Mouse (Mus musculus) testis, postnatal 14 days (tissue): ENCODE results near the gene Nmnat2.

Source experiments
- DNase-seq: peaks from one replicate; pipeline ENCODE4 v3.0.0; 2021; ENCODE audit warnings: low spot score

Gene Nmnat2

GRCm38 (mm10) chr1:153126491-153127381 lies 171.9 kb downstream of the Nmnat2 start:
- DNase-seq = peak; percentile 40

- no peak for DNase-seq
These were observed 172.8 kb downstream of the Nmnat2 start for GRCm38 (mm10) chr1:153127622-153128021.

DNA sequence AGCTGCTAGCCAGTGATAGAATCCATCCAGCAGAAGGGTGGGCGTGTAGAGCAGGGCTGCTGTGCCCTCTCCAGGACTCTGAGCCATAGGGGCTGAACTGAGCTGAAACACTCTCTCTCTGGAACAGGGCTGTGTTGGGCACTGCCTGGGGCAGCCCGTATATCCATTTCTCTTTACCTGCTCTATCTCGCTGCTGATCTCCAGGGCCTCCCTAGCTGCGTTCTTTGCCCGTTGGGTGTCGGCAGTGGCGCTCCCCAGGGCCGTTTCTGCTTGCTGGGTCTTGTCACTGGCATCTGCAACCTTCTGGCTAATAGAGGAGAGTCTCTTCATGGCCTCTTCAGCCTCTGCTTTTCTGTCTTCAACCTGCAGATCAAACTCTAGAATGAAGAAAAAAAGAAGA lies 174.0 kb downstream of the Nmnat2 start:
- DNase-seq = no peak

GRCm38 (mm10) chr1:153129992-153130713 lies 175.4 kb downstream of the Nmnat2 start:
- no peak for DNase-seq

DNA sequence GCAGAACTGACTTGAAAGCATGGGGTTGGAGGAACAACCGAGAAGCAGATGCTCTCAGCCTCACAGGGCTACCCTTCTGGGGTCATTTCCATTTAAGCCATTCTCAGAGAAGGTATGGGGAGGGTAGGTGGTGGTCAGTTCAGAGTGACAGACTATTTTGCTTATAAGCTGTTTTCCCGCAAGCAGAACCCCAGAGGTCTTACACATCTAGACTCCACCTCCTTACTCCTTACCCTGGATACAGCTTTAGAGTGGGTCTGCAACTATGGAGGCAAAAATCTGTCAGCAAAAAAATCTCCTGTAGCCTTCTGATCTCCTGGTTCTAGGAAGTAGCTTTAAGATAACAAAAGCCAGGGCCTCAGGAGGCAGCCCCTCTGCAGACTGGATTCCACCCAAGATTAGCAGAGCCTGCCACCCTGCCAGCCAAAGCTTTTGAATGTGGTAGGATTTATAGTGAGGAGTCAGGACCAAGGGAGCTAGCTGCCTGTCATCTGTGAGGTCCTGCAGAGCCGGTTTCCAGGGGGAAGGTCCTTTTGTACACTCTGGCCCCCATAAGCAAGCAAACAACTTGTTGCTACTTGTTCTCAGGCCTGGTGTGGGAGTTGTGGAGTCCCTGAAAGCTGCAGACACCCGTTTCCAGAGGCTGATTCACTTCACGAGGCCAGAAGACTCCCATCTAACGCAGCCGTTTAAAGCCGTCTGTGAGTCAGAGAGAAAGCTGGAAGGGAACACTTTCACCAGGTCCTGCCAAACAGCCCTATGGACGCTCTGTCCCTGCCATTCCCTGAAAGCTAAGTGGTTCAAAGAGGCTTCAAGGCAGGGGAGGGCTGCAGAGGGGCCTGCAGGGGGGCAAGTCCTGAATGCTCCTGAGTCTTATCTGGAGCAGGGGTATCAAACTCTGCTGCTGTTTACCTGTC lies 179.3 kb downstream of the Nmnat2 start:
- DNase-seq = peak; percentile 42

GRCm38 (mm10) chr1:153136647-153137046 lies 181.9 kb downstream of the Nmnat2 start:
- no peak for DNase-seq

- no peak for DNase-seq
These were observed 183.7 kb downstream of the Nmnat2 start for GRCm38 (mm10) chr1:153138486-153138885.

- DNase-seq = no peak
These were observed 184.8 kb downstream of the Nmnat2 start for GRCm38 (mm10) chr1:153139635-153140034.

DNA sequence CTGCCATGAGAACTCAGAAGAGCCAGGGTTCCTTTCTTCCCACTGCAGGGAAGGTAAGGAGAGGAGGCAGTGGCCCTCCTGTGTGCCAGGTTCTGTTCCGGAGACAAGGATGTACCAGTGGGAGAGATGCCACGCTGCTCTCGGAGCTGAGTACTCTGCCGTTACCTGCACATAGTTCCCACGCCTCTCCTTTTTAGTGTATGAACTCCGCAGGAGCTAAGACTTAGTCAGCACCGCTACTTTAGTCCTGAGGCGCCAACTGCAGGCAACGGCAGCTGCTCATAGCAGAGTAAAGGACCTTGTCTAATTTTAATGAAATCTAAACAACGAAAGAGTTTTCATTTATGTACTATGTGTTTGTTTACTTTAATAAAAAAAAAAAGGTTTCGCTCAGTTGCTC lies 185.5 kb downstream of the Nmnat2 start:
- no peak for DNase-seq

GRCm38 (mm10) chr1:153140747-153141228 lies 186.0 kb downstream of the Nmnat2 start:
- no peak for DNase-seq

GRCm38 (mm10) chr1:153144021-153144420 lies 189.2 kb downstream of the Nmnat2 start:
- DNase-seq = no peak

- DNase-seq = no peak
These were observed 191.0 kb downstream of the Nmnat2 start for GRCm38 (mm10) chr1:153145791-153146190.

DNA sequence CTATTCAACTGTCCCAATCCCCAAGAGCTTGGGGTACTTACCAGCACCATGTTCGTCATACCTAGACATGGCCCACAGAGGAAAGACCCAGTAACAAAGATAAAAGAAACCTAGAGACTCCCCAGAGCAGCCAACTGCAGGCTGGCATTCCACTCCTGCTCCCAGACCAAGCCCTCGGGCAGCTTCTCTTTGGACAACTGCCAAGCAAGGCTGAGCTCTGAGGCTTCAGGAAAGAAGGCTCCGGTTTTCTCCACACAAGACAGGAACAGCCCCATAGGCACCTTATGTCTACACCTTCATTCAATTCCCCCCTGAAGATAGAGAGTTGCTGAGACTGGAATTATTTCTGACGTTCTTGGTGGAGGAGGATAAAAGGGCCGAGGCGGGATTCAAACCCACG lies 197.8 kb downstream of the Nmnat2 start:
- no peak for DNase-seq

- DNase-seq = no peak
These were observed 198.9 kb downstream of the Nmnat2 start for GRCm38 (mm10) chr1:153153619-153154137.

- no peak for DNase-seq
These were observed 200.6 kb downstream of the Nmnat2 start for GRCm38 (mm10) chr1:153155364-153155763.

DNA sequence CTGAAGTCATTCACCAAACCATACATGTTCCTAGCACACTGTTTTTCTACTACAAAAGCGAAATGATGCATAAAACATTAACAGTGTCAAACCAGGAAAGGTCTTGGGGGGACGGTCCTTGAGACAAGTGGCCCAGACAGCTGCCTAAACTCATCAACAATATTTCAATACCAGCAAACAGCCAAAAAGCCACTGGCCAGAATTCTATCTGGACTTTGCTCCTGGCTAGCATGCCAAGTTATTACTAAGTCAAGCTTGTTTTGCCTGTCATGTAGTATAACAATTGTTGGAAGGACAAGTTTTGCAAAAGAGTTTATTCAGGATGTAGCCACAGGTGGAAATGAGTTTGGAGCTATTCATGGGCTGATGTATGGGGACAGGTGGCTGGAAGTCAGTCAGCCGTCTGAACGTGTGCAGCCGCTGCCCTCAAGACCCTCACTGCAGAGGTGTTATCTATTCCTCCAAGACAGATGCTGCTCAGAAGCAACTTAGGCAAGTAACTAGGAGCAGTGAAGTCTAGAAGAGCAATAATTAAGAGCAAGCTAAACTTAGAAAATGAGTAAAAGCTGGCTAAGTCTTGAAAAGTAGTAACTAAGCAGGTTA lies 202.3 kb downstream of the Nmnat2 start:
- DNase-seq = no peak

DNA sequence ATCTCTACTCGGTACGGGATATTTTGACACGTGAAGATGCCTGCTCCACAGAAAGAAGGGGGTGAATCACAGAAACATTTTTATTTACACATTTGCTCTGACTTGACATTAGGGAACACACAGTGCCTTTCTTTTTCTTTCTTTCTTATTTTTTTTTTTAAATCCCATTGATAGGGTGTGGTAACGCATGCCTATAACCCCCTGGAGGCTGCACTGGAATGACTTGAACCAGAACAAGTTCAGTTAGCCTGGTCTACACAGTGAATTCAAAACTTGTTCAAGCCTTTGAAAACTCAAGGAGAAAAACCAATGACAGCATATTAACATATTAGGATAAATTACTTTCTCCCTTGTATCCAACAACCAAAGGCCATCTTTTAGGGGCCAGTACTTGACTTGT lies 204.3 kb downstream of the Nmnat2 start:
- no peak for DNase-seq

GRCm38 (mm10) chr1:153163831-153164230 lies 209.0 kb downstream of the Nmnat2 start:
- no peak for DNase-seq

- DNase-seq = no peak
These were observed 213.5 kb downstream of the Nmnat2 start for GRCm38 (mm10) chr1:153168293-153168692.
